Mouse (Mus musculus) midbrain, postnatal 0 days (tissue): ENCODE data around the gene Gm5580. TPM values are rescaled to one million over a fixed set of nuclear protein-coding genes. Genes with fewer than 3 reads are reported as not detected.
"Not testable (repeated sequence)": the region's sequence is repeated elsewhere in the genome, so short reads cannot be mapped to it uniquely, and the experiment has no call there.

Source experiments
- ATAC-seq: fragments of 200-750 bp; cut with Nextera tagmentation; 2 replicates; pipeline ENCODE4 v1.8.0; 2017; ENCODE audit warnings: moderate number of reproducible peaks, mild to moderate bottlenecking, moderate TSS enrichment, moderate library complexity; ENCODE audit not compliant: low FRiP score
- DNase-seq: peaks from one replicate; pipeline ENCODE4 v3.0.0-alpha.2; 2015; ENCODE audit warnings: low spot score
- H3K27ac ChIP-seq: fragments of 300-500 bp; sonication (generic); 2 replicates; pipeline ENCODE4 v1.5.1; 2014; ENCODE audit warnings: low read depth, mild to moderate bottlenecking, low read length, mixed read lengths
- H3K27me3 ChIP-seq: fragments of 300-500 bp; sonication (generic); 2 replicates; pipeline ENCODE4 v1.6.1; 2014; ENCODE audit warnings: low read length, control low read depth, mixed read lengths; ENCODE audit not compliant: insufficient read depth
- H3K36me3 ChIP-seq: fragments of 300-500 bp; sonication (generic); 2 replicates; pipeline ENCODE4 v1.6.1; 2014; ENCODE audit warnings: low read length, control low read depth, mixed read lengths; ENCODE audit not compliant: insufficient read depth
- H3K4me1 ChIP-seq: fragments of 300-500 bp; sonication (generic); 2 replicates; pipeline ENCODE4 v1.6.1; 2014; ENCODE audit warnings: mild to moderate bottlenecking, control low read depth, antibody characterized with exemption, low read length, mixed read lengths; ENCODE audit not compliant: insufficient read depth
- H3K4me2 ChIP-seq: fragments of 300-500 bp; sonication (generic); 2 replicates; pipeline ENCODE4 v1.6.1; 2014; ENCODE audit warnings: low read depth, mild to moderate bottlenecking, low read length, mixed read lengths; ENCODE audit not compliant: poor library complexity, severe bottlenecking
- H3K4me3 ChIP-seq: fragments of 300-500 bp; sonication (generic); 2 replicates; pipeline ENCODE4 v1.5.1; 2014; ENCODE audit warnings: low read depth, mild to moderate bottlenecking, low read length, moderate library complexity
- H3K9ac ChIP-seq: fragments of 300-500 bp; sonication (generic); replicated peaks from 2 replicates; pipeline ENCODE4 v1.6.1; 2014; ENCODE audit warnings: mild to moderate bottlenecking, low read length, moderate library complexity, mixed read lengths; ENCODE audit not compliant: poor library complexity, severe bottlenecking
- H3K9me3 ChIP-seq: fragments of 300-500 bp; sonication (generic); 2 replicates; pipeline ENCODE4 v1.6.1; 2016; ENCODE audit warnings: low read length, control low read depth
- CTCF ChIP-seq: IDR thresholded peaks from 2 replicates; pipeline ENCODE4 v1.5.1; 2016; ENCODE audit warnings: antibody characterized with exemption, mild to moderate bottlenecking
- WGBS: fragments of 180-500 bp; shearing (Covaris S2); extraction: QIAGEN DNeasy Blood & Tissue Kit; methylation state at CpG from one replicate; pipeline ENCODE4 v1.1.7; 2014; 5-methylcytosine and 5-hydroxymethylcytosine counted together
- polyA plus RNA-seq: library from polyadenylated mRNA; unstranded; fragments of >200 nt; fragmentation: Nextera tagmentation; extraction: Ambion mirVana; gene quantifications from 2 replicates; pipeline ENCODE4 v1.2.1, GENCODE M21; 2015
- total RNA-seq: library from RNA; depleted of rRNA; stranded (reverse); fragments of >200 nt; gene quantifications from 2 replicates; pipeline ENCODE4 v1.2.3, GENCODE M21; 2014; rRNA removed

Gm5580 gene
- not detected in 2 replicates for total RNA-seq
- 0.27 and 0.28 TPM in 2 replicates for polyA plus RNA-seq

- H3K4me1 ChIP-seq, H3K9me3 ChIP-seq: not testable (repeated sequence)
- 94% methylated on average over 11 of the region's 11 CpGs for WGBS
These were observed at the start of gene Gm5580 for GRCm38 (mm10) chr6:116550841-116551240. Gene Gm5580 (plus strand): TSS chr6:116551141.

GRCm38 (mm10) chr6:116506302-116507003 lies 44.5 kb upstream of the Gm5580 start, which contains the start of gene Olfr212:
Gene Olfr212 (plus strand): TSS chr6:116506516.
- H3K4me2 ChIP-seq, ATAC-seq, DNase-seq, H3K36me3 ChIP-seq, H3K27ac ChIP-seq, H3K4me3 ChIP-seq, H3K9me3 ChIP-seq, H3K27me3 ChIP-seq, H3K4me1 ChIP-seq, H3K9ac ChIP-seq: not testable (repeated sequence)
- WGBS, result 89% methylated on average over 19 of the region's 20 CpGs

More at GRCm38 (mm10) chr6:116550841-116551240, at the start of gene Gm5580:
- not testable (repeated sequence) for H3K36me3 ChIP-seq, H3K27ac ChIP-seq, DNase-seq, ATAC-seq, H3K27me3 ChIP-seq, H3K4me3 ChIP-seq, H3K4me2 ChIP-seq, H3K9ac ChIP-seq

DNA sequence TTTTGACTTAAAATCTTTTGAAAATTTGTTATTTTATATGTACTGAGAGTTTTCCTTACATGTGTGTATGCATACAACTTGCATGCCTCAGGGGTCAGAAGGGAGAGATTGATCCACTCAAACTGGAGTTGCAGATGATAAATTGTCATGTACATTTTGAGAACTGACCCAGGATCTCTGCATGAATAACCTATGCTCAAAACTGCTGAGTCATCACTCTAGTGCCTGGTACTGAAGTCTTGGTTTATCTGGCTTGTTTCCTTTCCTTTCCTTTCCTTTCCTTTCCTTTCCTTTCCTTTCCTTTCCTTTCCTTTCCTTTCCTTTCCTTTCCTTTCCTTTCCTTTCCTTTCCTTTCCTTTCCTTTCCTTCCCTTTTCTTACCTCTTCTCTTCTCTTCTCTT lies 36.1 kb upstream of the Gm5580 start:
- Histone ChIP-seq H3K4me2 (no peak overlapping the region), H3K4me3 (no peak overlapping the region), H3K9ac (no peak overlapping the region), H3K27me3 (no peaks in the 10 kb centered on the region), H3K27ac (no peak overlapping the region), H3K36me3 (no peaks in the 10 kb centered on the region), H3K9me3 (no peaks in the 10 kb centered on the region), H3K4me1 (no peaks in the 10 kb centered on the region)
- DNase-seq (no peak), ATAC-seq (no peak)
- TF ChIP-seq CTCF, result no peak

DNA sequence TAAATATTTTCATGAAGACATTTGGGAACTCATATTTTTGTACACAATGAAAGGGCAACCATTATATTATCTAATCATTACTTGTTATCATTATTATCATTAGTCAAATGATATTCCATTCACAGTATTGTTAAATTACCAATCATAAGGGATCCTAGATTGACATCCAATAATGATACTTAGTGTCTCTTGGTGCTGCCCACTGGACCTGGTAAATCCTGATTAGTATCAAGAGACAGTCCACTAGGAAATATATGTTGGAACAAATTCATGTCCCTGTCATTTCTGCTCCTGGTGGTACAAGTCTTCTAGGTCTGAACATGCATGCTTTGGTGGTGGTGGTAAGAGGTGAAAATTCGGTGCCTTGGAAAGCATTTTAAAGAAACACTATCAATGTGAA lies 12.8 kb upstream of the Gm5580 start, which contains the start of gene Olfr213:
Olfr213 (plus strand) TSS at position 301 of the 400 bp plus-strand sequence.
- no peak within 1 kb of the TSS for H3K27ac ChIP-seq
- WGBS, result 85% methylated on average over 1 of the region's 1 CpGs
- ATAC-seq (no peak), DNase-seq (no peak)
- no peak within 1 kb of the TSS for H3K4me3 ChIP-seq
- H3K9ac ChIP-seq, result no peak within 1 kb of the TSS
- no peaks in the 10 kb centered on the region for H3K27me3 ChIP-seq
- no peaks in the 10 kb centered on the region for H3K36me3 ChIP-seq
- no peaks in the 10 kb centered on the region for H3K4me1 ChIP-seq
- H3K4me2 ChIP-seq, result no peak within 1 kb of the TSS
- H3K9me3 ChIP-seq, result no peaks in the 10 kb centered on the region
- no peak for TF ChIP-seq CTCF

DNA sequence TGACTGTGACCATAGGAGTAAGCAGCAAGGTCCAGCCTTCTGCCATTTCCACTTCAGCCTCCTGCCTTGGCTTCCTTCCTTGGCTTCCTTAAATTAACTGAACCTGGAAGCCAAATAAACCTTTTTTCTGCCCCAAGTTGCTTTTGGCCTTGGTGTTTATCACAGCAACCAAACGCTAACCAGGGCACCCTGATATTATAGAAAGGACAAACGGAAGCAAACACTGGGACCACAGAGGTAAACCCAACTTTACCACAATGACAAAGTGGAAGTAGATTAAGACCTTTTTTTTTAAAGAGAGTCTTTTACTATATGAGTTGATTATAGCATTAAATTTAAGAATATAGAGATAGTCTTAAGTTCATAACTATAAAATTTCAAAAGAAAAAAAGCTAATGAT lies 8.4 kb upstream of the Gm5580 start:
- Histone ChIP-seq H3K27me3 (no peaks in the 10 kb centered on the region), H3K4me1 (no peaks in the 10 kb centered on the region)
- WGBS, result 87% methylated on average over 2 of the region's 2 CpGs

GRCm38 (mm10) chr6:116553935-116554334 lies 3.0 kb downstream of the Gm5580 start, which contains the start of gene Olfr214:
Gene Olfr214 (plus strand): TSS chr6:116554235.
- ATAC-seq, result no peak
- Histone ChIP-seq H3K9ac (no peak within 1 kb of the TSS), H3K4me1 (no peaks in the 10 kb centered on the region), H3K36me3 (no peaks in the 10 kb centered on the region), H3K9me3 (no peaks in the 10 kb centered on the region), H3K27ac (no peak within 1 kb of the TSS), H3K4me2 (no peak within 1 kb of the TSS), H3K27me3 (no peaks in the 10 kb centered on the region), H3K4me3 (no peak within 1 kb of the TSS)
- 77% methylated on average over 1 of the region's 1 CpGs for WGBS
- DNase-seq, result no peak
- no peak for TF ChIP-seq CTCF

More for the DNA sequence above, 8.4 kb upstream of the Gm5580 start:
- no peak overlapping the region for H3K27ac ChIP-seq
- no peak overlapping the region for H3K9ac ChIP-seq
- DNase-seq (no peak), ATAC-seq (no peak)
- H3K36me3 ChIP-seq, result no peaks in the 10 kb centered on the region
- no peak overlapping the region for H3K4me3 ChIP-seq
- no peaks in the 10 kb centered on the region for H3K9me3 ChIP-seq
- H3K4me2 ChIP-seq, result no peak overlapping the region
- no peak for TF ChIP-seq CTCF
